Mouse (Mus musculus): ENCODE data around the gene Rcbtb1. TPM values are rescaled to one million over a fixed set of nuclear protein-coding genes. Genes with fewer than 3 reads are reported as not detected.
"Not testable (repeated sequence)": the region's sequence is repeated elsewhere in the genome, so short reads cannot be mapped to it uniquely, and the experiment has no call there.

Rcbtb1 gene
- total RNA-seq (2021), result 10 to 100 TPM; 13.7 to 14.2 TPM
- long read RNA-seq, experiment 1, transcript Rcbtb1-202 (12 exons, 3,903 nt), result major isoform, 7 of 17 reads
- long read RNA-seq, experiment 1, partial matches to known transcripts, result 2 of 17 reads
- long read RNA-seq, experiment 1, other reads (novel, unspliced or antisense), result 8 of 17 reads
- long read RNA-seq, experiment 2, partial matches to known transcripts, result 0 of 7 reads
- long read RNA-seq, experiment 2, other reads (novel, unspliced or antisense), result 4 of 7 reads

- peak; percentile 92 to 96 for DNase-seq
Observed at GRCm38 (mm10) chr14:59200711-59201603, at the start of gene Rcbtb1. Gene Rcbtb1 (plus strand): TSS chr14:59201209.

- peak in 1 of 2 experiments; percentile 5 for DNase-seq
Observed at GRCm38 (mm10) chr14:59155589-59155988, 45.4 kb upstream of the Rcbtb1 start.

GRCm38 (mm10) chr14:59157016-59157698, 43.9 kb upstream of the Rcbtb1 start:
- no peak for DNase-seq

GRCm38 (mm10) chr14:59178649-59179048, 22.4 kb upstream of the Rcbtb1 start, which contains the start of gene Gm5142:
Gene Gm5142 (minus strand): TSS chr14:59178749.
- DNase-seq, result no peak

- no peak for DNase-seq
Observed at GRCm38 (mm10) chr14:59182732-59183131, 18.3 kb upstream of the Rcbtb1 start.

- DNase-seq, result no peak
Observed at GRCm38 (mm10) chr14:59185514-59185913, 15.5 kb upstream of the Rcbtb1 start.

GRCm38 (mm10) chr14:59186121-59186520, 14.9 kb upstream of the Rcbtb1 start:
- DNase-seq, result no peak

GRCm38 (mm10) chr14:59201604-59202215, 701 bp downstream of the Rcbtb1 start:
- no peak for DNase-seq

- DNase-seq, result no peak
Observed at GRCm38 (mm10) chr14:59205461-59205860, 4.5 kb downstream of the Rcbtb1 start.

GRCm38 (mm10) chr14:59205976-59206583, 5.1 kb downstream of the Rcbtb1 start:
- DNase-seq, result no peak

GRCm38 (mm10) chr14:59209003-59209402, 8.0 kb downstream of the Rcbtb1 start:
- DNase-seq, result no peak

GRCm38 (mm10) chr14:59209816-59210215, 8.8 kb downstream of the Rcbtb1 start:
- no peak for DNase-seq

- DNase-seq, result peak; percentile 26 to 40
Observed at GRCm38 (mm10) chr14:59219241-59219640, 18.2 kb downstream of the Rcbtb1 start.

- DNase-seq, result no peak
Observed at GRCm38 (mm10) chr14:59226240-59226639, 25.2 kb downstream of the Rcbtb1 start.

- no peak for DNase-seq
Observed at GRCm38 (mm10) chr14:59229822-59230221, 28.8 kb downstream of the Rcbtb1 start.

- DNase-seq, result no peak
Observed at GRCm38 (mm10) chr14:59230331-59230966, 29.4 kb downstream of the Rcbtb1 start.

GRCm38 (mm10) chr14:59232003-59232402, 31.0 kb downstream of the Rcbtb1 start:
- DNase-seq, result peak; percentile 17 to 29

GRCm38 (mm10) chr14:59233635-59234034, 32.6 kb downstream of the Rcbtb1 start:
- no peak for DNase-seq

GRCm38 (mm10) chr14:59250350-59250749, 49.3 kb downstream of the Rcbtb1 start:
- DNase-seq, result not testable (repeated sequence)

GRCm38 (mm10) chr14:59255861-59256260, 54.9 kb downstream of the Rcbtb1 start:
- not testable (repeated sequence) for DNase-seq

GRCm38 (mm10) chr14:59260056-59260455, 59.0 kb downstream of the Rcbtb1 start, which contains the start of gene Gm6904:
Gene Gm6904 (minus strand): TSS chr14:59260216.
- DNase-seq, result peak; percentile 19 to 47

Measured in heart, adult 18-20 months (tissue).